Mouse (Mus musculus): Measurements from ENCODE around the gene Themis2. TPM values are rescaled to one million over a fixed set of nuclear protein-coding genes. Genes with fewer than 3 reads are reported as not detected.
"Not testable (repeated sequence)": the region's sequence is repeated elsewhere in the genome, so short reads cannot be mapped to it uniquely, and the experiment has no call there.

The Themis2 gene
- total RNA-seq, 2 experiments from 2014 or later: 0.53 to 0.55 TPM

- no peak for DNase-seq (ENCODE audit: low spot score in 2 of 2)
These were observed 3.7 kb upstream of the Themis2 start for GRCm38 (mm10) chr4:132799845-132800244.

GRCm38 (mm10) chr4:132798666-132799065 is 2.5 kb upstream of the Themis2 start:
- DNase-seq (ENCODE audit: low spot score in 2 of 2): not testable (repeated sequence)

- DNase-seq (ENCODE audit: low spot score in 2 of 2): no peak
These were observed 1.8 kb upstream of the Themis2 start for GRCm38 (mm10) chr4:132798028-132798427.

DNA sequence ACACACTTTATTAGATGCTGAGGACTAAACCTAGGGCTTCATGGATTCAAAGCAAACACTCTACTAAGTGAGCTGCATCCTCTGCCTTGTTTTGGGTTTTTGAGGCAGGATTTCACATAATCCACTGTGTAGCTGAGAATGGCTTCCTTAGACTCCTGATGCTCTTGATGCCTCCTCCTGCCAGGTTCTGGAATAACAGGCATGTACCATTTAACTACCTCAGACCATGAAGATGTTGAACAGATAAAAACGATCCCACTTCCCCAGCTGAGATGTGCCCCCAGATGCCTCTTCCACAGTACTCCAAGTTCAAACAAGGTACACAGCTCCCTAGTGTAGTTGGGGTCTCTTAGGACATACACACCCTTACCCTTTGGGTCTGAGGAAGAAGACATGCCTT is 1.3 kb upstream of the Themis2 start:
- no peak for DNase-seq (ENCODE audit: low spot score in 2 of 2)

DNA sequence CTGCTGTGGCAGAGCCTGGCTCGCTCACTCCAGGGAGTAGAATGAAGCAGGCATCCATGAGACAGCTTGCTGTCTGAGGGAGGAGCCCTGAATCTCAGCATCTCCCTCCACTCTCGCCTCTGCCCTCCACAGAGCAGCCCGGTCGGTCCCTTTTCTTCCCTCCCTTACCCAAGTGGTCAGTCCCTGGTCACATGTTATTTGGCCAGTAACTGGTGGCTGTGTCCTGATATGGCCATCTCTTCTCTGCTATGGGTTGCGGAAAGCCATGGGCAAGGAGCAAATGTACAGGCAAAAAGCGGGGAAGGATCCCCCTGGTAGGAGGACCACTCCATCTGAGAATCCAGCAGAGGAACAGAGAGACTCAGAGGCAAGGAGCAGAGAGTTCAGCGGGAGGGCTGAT is 1.0 kb downstream of the Themis2 start:
- no peak for DNase-seq (ENCODE audit: low spot score in 2 of 2)

- DNase-seq (ENCODE audit: low spot score in 2 of 2): no peak
These were observed 1.4 kb downstream of the Themis2 start for GRCm38 (mm10) chr4:132794760-132795159.

DNA sequence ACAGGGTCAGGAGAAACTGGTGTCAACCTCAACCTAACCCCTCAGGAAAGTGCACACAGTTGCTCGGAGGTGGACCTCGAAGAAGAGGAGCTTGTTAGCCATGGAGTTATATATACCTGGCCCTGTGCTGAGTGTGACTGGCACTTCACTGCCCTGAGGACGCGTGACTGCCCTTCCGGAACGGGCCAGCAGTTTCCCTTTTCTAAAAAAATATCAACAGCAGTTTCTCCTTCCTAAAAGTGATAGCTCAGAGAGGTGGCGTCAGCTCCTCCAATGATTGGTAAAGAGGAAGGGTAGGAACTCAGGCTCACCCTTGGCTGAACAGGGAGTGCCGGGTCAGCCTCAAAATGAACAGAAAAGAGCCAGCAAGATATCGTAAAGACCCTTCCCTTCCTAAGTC is 2.2 kb downstream of the Themis2 start:
- DNase-seq (ENCODE audit: low spot score in 2 of 2): no peak

GRCm38 (mm10) chr4:132793322-132794004 is 2.7 kb downstream of the Themis2 start:
- not testable (repeated sequence) for DNase-seq (ENCODE audit: low spot score in 2 of 2)

- no peak for DNase-seq (ENCODE audit: low spot score in 2 of 2)
These were observed 6.5 kb downstream of the Themis2 start for GRCm38 (mm10) chr4:132789731-132790130.

GRCm38 (mm10) chr4:132785228-132785627 is 11.0 kb downstream of the Themis2 start:
- no peak for DNase-seq (ENCODE audit: low spot score in 2 of 2)

GRCm38 (mm10) chr4:132783732-132784131 is 12.5 kb downstream of the Themis2 start:
- DNase-seq (ENCODE audit: low spot score in 2 of 2): no peak

DNA sequence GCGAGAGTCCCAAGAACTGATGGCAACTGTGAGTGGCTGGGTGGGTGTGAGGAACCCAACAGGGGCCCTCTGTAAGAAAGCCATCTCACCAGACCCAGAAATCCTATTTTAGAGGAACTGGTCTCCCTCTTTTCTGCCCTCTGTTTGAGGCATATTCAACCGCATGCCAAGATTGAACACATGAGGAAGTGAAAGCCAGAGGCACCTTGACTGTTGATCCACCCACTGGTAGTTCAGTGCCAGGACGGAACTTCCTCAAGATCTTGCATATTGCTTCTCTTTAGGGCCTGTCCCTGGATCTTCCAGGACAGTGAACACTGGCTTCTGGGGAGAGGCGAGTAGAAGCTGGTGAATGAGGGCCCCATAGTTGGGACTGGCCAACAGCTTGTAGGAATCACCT is 15.9 kb downstream of the Themis2 start:
- no peak for DNase-seq (ENCODE audit: low spot score in 2 of 2)

GRCm38 (mm10) chr4:132778562-132779201 is 17.5 kb downstream of the Themis2 start:
- DNase-seq (ENCODE audit: low spot score in 2 of 2): no peak

GRCm38 (mm10) chr4:132776764-132777163 is 19.4 kb downstream of the Themis2 start:
- DNase-seq (ENCODE audit: low spot score in 2 of 2): peak; percentile 73 to 79

- no peak for DNase-seq (ENCODE audit: low spot score in 2 of 2)
These were observed 21.3 kb downstream of the Themis2 start for GRCm38 (mm10) chr4:132774905-132775304.

DNA sequence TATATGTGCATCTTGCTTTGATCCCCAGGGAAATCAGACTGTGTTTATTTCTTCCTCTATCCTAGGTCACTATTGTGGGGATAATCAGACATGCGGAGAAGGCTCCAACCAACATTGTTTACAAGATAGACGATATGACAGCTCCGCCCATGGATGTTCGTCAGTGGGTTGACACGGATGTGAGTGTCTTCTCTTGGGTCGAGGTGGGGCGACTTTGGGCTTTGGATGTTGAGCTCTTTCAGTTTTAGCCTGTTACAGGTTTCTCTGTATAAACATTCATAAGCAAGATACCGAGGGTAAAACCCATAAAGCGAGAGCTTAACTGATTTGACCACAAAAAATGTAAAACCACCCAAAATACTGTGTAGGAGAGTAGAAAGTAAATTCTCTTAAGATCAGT is 24.4 kb downstream of the Themis2 start:
- DNase-seq (ENCODE audit: low spot score in 2 of 2): no peak

DNA sequence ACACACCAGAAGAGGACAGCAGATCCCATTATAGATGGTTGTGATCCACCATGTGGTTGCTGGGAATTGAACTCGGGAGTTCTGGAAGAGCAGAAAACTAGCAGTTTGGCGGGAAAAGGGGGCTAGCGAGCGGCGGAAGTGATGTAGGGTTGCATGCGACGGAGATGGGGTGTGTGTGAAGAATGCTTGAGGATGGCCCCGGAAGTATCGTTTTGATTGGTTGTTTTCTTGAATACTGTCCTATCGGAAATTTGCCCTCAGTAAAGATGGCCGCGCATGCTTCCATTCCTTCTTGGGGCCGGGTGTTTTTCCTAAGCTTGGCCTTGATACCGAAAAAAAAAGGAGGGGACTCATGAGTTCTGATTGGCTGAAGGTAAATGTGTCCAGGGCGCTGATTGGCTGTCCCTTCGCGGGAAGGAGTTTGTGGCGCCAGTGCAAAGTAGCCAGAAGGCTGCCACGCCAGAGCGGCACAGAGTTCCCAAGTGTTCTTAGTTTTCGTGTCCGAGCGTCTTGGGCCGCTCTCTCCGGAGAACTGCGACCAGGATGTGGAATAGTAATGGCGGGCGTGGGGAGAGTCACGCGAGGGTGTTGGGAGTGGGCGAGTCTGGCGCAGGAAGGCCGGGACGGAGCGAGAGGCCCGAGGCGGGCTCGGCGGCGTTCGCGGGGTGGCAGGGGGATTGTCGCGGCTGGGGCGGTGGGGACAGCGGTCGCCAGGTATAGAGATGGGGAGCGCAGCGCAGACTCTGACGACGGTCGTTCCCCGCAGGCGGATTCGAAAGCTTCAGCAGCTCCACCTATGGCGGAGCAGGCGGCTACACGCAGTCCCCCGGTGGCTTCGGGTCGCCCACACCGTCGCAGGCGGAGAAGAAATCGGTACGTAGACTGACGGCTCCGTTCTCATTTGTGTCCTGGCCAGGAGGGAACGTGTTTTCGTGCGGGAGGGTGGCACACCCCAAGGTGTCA is 28.0 kb downstream of the Themis2 start, which contains the start of gene Rpa2:
Gene Rpa2, plus strand, starts transcription at position 419 of the 963 bp plus-strand sequence.
- peak; percentile 99 to 100 for DNase-seq (ENCODE audit: low spot score in 2 of 2)

DNA sequence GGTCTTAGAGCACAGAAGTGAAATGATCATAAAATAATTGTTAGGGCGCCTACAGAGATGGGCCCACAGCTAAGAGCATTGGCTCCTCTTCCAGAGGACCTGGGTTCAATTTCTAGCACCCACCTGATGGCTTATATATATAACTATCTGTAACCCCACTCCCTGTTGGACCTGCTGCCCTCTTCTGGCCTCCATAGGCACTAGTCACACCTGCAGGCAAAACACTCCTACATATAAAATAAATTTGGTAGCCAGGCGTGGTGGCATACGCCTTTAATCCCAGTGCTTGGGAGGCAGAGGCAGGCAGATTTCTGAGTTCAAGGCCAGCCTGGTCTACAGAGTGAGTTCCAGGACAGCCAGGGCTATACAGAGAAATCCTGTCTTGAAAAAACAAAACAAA is 33.1 kb downstream of the Themis2 start:
- DNase-seq (ENCODE audit: low spot score in 2 of 2): not testable (repeated sequence)

- no peak for DNase-seq (ENCODE audit: low spot score in 2 of 2)
These were observed 33.6 kb downstream of the Themis2 start for GRCm38 (mm10) chr4:132762602-132763001.

DNA sequence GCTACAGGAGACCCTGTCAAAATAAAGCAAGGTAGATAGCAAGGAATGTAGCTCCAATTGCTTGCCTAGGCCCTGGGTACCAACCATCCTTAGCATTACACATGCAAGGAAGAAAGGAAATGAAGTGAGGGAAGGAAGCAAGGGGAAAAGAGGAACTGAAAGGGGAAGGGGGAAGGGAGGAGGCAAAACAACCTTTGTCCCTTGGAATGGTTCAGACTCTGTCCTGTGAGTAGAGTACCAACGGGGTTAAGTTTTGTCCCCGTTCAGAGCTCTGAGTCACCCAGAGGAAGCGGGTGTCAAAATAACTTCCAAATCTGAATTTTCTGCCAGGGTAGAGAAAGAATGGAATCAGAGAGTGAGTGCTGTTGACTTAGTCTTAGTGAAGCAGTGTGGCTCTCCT is 35.9 kb downstream of the Themis2 start:
- DNase-seq (ENCODE audit: low spot score in 2 of 2): no peak

DNA sequence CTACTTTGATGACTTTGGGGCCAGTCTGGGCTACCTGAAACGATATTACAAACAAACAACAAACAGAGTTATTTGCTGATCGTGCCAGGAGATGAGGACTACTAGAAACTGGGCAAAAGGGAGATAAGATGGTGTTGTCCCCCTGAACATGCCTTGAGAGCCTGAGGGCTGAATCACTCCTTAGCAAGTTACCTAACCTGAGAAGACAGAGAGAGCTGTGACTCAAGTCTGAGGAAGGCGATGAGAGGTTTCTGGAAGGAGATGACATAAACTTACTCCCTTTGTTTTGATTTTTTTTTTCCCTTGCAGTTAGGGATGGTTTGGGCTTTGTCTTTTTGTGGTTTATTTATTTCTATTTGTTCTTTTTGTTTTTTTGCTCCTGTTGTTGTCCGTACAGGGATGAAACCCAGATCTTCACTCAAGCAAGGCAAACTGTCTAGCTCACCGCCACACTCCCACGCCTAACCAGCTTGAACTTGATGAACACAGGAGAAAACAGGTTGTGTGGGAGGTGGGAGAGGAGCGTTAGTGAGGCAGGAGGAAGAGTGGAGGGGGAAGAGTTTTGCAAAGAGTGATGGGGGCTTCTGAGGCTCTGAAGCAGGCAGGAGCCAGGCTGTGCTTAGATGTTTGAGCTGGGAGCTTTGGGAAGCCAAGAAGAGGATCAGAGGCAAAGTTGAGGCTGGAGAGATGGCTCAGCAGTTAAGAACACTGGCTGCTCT is 38.4 kb downstream of the Themis2 start:
- no peak for DNase-seq (ENCODE audit: low spot score in 2 of 2)
